Mouse (Mus musculus): ENCODE data around the gene Gpr108. TPM values are rescaled to one million over a fixed set of nuclear protein-coding genes. Genes with fewer than 3 reads are reported as not detected.

Gene Gpr108
- polyA plus RNA-seq, 1 experiment, result 44.0 TPM

DNA sequence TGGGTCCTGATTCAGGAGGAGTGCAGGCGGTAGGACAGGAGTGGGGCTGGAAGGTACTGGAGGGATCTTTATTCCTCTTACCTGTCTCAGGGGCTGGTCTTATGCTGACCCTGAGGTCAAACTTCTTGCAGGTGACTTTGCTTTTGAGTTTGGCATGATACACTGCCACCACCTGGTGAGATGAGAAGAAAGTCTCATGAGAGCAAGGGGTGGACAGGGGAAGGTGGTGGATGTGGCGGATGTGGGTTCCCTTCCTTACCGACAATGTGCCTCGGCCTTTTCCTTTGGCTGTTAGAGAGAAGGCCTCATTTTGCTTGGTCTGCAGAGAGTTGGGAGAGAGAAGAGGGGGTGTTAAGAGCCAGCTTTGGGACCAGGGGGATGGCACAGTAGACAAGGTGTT, 38.9 kb downstream of the Gpr108 start:
- no peak for DNase-seq
- Histone ChIP-seq H3K4me3 (replicated peaks; ENCODE audit: insufficient read depth, low read depth, low read length) (no peak overlapping the region), H3K27ac (ENCODE audit: insufficient read depth, low read length) (no peak overlapping the region), H3K4me1 (ENCODE audit: control insufficient read depth, insufficient read depth, low read length) (no peaks in the 10 kb centered on the region), H3K27me3 (ENCODE audit: control insufficient read depth, insufficient read depth, low read length) (no peaks in the 10 kb centered on the region)
- TF ChIP-seq CTCF (IDR thresholded peaks at IDR 0.05; ENCODE audit: borderline replicate concordance, insufficient read depth, low read depth, low read length), result no peak
- TF ChIP-seq POLR2A (IDR thresholded peaks at IDR 0.05; ENCODE audit: borderline replicate concordance, insufficient read depth, low read length), result no peak
- 74% methylated on average over 4 of the region's 4 CpGs for WGBS

DNA sequence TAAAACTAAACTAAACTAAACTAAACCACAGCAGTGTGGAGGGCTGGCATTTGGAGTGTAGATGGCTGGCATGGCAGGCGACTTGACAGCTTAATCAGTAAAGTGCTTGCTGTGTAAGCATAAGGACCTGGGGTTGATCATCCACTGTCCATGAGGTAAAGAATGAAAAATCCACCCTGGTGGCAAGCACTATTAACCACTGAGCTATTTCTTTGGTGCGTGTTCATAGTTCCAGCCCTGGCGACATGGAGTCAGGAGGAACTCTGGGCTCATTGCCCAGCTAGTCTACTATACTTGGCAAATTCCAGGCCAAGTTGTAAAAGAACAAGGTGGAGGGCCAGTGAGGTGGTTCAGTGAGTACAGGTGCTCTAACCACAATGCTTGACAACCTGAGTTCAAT, 40.3 kb downstream of the Gpr108 start:
- Histone ChIP-seq H3K27me3 (ENCODE audit: control insufficient read depth, insufficient read depth, low read length) (no peaks in the 10 kb centered on the region), H3K27ac (ENCODE audit: insufficient read depth, low read length) (no peak overlapping the region), H3K4me1 (ENCODE audit: control insufficient read depth, insufficient read depth, low read length) (no peaks in the 10 kb centered on the region), H3K4me3 (replicated peaks; ENCODE audit: insufficient read depth, low read depth, low read length) (no peak overlapping the region)
- no peak for DNase-seq
- 30% methylated on average over 3 of the region's 3 CpGs for WGBS
- TF ChIP-seq CTCF (IDR thresholded peaks at IDR 0.05; ENCODE audit: borderline replicate concordance, insufficient read depth, low read depth, low read length) (no peak), POLR2A (IDR thresholded peaks at IDR 0.05; ENCODE audit: borderline replicate concordance, insufficient read depth, low read length) (no peak)

- no peak overlapping the region for H3K4me3 ChIP-seq (replicated peaks; ENCODE audit: insufficient read depth, low read depth, low read length)
- WGBS, result 84% methylated on average over 10 of the region's 10 CpGs
- H3K27ac ChIP-seq (ENCODE audit: insufficient read depth, low read length), result no peak overlapping the region
- H3K4me1 ChIP-seq (ENCODE audit: control insufficient read depth, insufficient read depth, low read length), result no peaks in the 10 kb centered on the region
- no peak for DNase-seq
- TF ChIP-seq CTCF (IDR thresholded peaks at IDR 0.05; ENCODE audit: borderline replicate concordance, insufficient read depth, low read depth, low read length) (no peak), POLR2A (IDR thresholded peaks at IDR 0.05; ENCODE audit: borderline replicate concordance, insufficient read depth, low read length) (no peak)
- no peaks in the 10 kb centered on the region for H3K27me3 ChIP-seq (ENCODE audit: control insufficient read depth, insufficient read depth, low read length)
These were observed 46.2 kb downstream of the Gpr108 start for GRCm38 (mm10) chr17:57201841-57202724.

- no peak for TF ChIP-seq CTCF (IDR thresholded peaks at IDR 0.05; ENCODE audit: borderline replicate concordance, insufficient read depth, low read depth, low read length)
- TF ChIP-seq POLR2A (IDR thresholded peaks at IDR 0.05; ENCODE audit: borderline replicate concordance, insufficient read depth, low read length), result no peak
- Histone ChIP-seq H3K4me3 (replicated peaks; ENCODE audit: insufficient read depth, low read depth, low read length) (no peak overlapping the region), H3K27ac (ENCODE audit: insufficient read depth, low read length) (no peak overlapping the region), H3K4me1 (ENCODE audit: control insufficient read depth, insufficient read depth, low read length) (no peaks in the 10 kb centered on the region), H3K27me3 (ENCODE audit: control insufficient read depth, insufficient read depth, low read length) (no peaks in the 10 kb centered on the region)
- DNase-seq, result no peak
- WGBS, result 85% methylated on average over 3 of the region's 3 CpGs
These were observed 50.0 kb downstream of the Gpr108 start for GRCm38 (mm10) chr17:57198252-57198651.

GRCm38 (mm10) chr17:57195326-57196010, 52.8 kb downstream of the Gpr108 start:
- WGBS, result 79% methylated on average over 8 of the region's 8 CpGs
- Histone ChIP-seq H3K4me1 (ENCODE audit: control insufficient read depth, insufficient read depth, low read length) (no peaks in the 10 kb centered on the region), H3K4me3 (replicated peaks; ENCODE audit: insufficient read depth, low read depth, low read length) (no peak overlapping the region), H3K27me3 (ENCODE audit: control insufficient read depth, insufficient read depth, low read length) (no peaks in the 10 kb centered on the region), H3K27ac (ENCODE audit: insufficient read depth, low read length) (no peak overlapping the region)
- no peak for DNase-seq
- TF ChIP-seq POLR2A (IDR thresholded peaks at IDR 0.05; ENCODE audit: borderline replicate concordance, insufficient read depth, low read length), result no peak
- no peak for TF ChIP-seq CTCF (IDR thresholded peaks at IDR 0.05; ENCODE audit: borderline replicate concordance, insufficient read depth, low read depth, low read length)

DNA sequence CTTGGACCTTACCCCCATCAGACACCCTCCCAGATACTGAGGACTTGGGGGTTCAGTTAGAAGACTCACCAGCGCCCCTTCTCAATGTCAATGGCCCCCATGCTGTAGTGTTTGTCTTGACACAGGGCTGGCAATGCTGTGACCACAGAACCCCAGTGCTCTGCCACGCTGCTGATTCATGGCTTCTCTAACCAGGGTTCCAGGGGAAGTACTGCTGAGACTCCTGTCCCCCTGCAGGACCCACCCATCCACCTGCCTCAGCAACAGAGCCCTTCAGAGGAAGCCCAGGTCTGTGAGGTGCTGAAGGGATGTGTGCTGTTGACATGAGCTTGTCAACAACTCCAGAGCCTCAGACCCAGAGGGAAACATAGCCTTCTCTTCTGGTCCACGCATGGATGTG, 53.5 kb downstream of the Gpr108 start:
- no peak for TF ChIP-seq CTCF (IDR thresholded peaks at IDR 0.05; ENCODE audit: borderline replicate concordance, insufficient read depth, low read depth, low read length)
- no peak for TF ChIP-seq POLR2A (IDR thresholded peaks at IDR 0.05; ENCODE audit: borderline replicate concordance, insufficient read depth, low read length)
- Histone ChIP-seq H3K27ac (ENCODE audit: insufficient read depth, low read length) (no peak overlapping the region), H3K4me3 (replicated peaks; ENCODE audit: insufficient read depth, low read depth, low read length) (no peak overlapping the region), H3K27me3 (ENCODE audit: control insufficient read depth, insufficient read depth, low read length) (no peaks in the 10 kb centered on the region), H3K4me1 (ENCODE audit: control insufficient read depth, insufficient read depth, low read length) (no peaks in the 10 kb centered on the region)
- 78% methylated on average over 3 of the region's 3 CpGs for WGBS
- DNase-seq, result no peak

DNA sequence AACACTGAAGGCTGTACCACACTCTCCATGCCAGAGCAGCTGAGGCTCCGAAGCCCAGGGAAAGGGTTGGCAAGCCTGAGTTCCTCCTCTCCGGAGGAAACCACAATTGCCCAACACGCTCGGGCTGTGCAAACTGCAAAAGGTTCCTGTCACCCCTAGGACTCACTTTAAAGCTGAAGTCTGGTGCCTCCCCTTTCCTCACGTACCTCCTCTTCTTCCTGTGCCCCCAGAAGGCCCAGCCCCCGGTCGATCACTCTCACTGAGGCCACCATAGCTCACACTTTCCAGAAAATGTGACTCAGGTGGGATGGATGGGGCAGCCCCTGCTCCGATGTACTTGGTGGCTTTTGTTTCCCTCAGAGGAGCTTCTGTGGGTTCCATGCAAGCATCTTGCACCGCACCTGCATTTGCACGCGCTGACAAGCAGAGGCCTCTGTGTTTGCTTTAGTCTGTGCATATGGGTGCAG, 54.2 kb downstream of the Gpr108 start, which contains the start of gene Tnfsf14:
TSS of gene Tnfsf14 (minus strand) at position 137 of the 467 bp plus-strand sequence.
- Histone ChIP-seq H3K27ac (ENCODE audit: insufficient read depth, low read length) (no peak within 1 kb of the TSS), H3K27me3 (ENCODE audit: control insufficient read depth, insufficient read depth, low read length) (no peaks in the 10 kb centered on the region), H3K4me3 (replicated peaks; ENCODE audit: insufficient read depth, low read depth, low read length) (no peak within 1 kb of the TSS), H3K4me1 (ENCODE audit: control insufficient read depth, insufficient read depth, low read length) (no peaks in the 10 kb centered on the region)
- TF ChIP-seq POLR2A (IDR thresholded peaks at IDR 0.05; ENCODE audit: borderline replicate concordance, insufficient read depth, low read length) (no peak), CTCF (IDR thresholded peaks at IDR 0.05; ENCODE audit: borderline replicate concordance, insufficient read depth, low read depth, low read length) (no peak)
- no peak for DNase-seq
- WGBS, result 78% methylated on average over 11 of the region's 11 CpGs
